Mouse (Mus musculus) mature B cell (primary cell): ENCODE data around the gene Slc4a3.

Source experiments
- in situ Hi-C: fragments of 300-500 bp; cut with MboI; formaldehyde crosslinking; loops from 2 replicates; pipeline ENCODE4 v1.14.3; 2019

The Slc4a3 gene

DNA sequence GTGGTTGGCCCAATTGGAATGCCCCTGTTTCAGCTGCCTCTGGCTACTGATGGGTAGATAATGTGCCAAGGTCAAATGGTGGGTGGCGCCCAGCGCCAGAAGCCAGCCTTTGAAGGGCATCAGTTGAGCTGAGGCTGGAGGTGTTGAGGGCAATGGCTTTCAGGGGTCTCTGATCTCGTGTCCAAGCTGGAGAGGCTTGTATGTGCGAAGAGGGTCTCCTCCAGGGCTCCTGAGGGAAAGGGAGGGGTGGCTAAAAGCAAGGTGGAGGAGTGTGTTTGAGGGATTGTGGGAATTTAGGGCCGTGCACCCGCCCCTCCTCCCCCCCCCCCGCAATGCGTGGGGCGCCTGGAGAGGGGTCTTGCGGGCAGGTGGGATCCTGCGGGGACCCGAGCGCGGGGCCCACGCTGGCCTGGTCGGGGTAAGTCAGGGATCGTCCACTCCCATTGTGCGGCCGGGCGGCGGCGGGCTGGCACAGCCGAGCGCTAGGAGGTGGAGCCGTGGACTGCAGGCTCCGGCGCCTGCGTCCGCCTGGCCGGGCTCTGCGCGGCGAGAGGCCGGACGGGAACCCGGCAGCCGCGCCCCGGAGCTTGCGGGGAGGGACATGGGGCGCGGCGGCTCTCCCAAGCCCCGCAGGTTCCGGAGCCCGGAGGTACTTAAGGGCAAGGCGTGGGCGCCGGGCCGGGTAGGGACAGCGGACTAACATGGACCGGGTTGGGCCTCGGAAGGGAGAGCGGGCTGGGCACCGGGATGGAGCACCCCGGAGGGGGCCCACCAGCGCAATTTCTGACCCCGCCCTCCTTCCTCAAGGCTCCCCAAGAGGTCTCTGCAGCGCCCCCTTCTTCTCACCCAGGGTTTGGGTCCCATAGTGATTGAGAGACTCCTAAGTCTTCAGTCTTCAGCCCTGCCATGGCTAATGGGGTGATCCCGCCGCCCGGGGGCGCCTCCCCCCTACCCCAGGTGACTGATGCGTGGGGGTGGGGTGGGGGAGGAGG, at the start of gene Slc4a3:
Slc4a3 (plus strand) TSS at position 302 of the 992 bp plus-strand sequence.
- in situ Hi-C loops = no loop called here

DNA sequence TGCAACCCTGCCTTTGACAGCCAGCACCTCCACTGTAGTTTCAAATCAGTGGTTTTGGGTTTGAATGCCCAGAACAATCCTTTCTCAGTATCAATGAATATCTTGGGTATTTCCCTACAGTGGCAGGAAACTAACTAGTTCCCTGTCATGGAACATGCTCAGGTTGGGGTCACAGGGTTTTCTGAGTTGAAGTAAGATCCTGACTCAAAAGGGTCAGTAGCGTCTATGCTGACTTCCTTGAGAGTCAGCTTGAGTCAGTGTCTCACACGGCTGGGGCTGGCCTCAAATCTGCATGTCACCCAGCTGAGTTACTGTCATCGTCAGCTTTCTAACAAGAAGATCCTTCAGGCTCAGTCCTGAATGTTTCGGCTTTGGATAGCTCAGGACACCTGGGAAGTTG, 47.2 kb upstream of the Slc4a3 start:
- in situ Hi-C loops = no loop called here

DNA sequence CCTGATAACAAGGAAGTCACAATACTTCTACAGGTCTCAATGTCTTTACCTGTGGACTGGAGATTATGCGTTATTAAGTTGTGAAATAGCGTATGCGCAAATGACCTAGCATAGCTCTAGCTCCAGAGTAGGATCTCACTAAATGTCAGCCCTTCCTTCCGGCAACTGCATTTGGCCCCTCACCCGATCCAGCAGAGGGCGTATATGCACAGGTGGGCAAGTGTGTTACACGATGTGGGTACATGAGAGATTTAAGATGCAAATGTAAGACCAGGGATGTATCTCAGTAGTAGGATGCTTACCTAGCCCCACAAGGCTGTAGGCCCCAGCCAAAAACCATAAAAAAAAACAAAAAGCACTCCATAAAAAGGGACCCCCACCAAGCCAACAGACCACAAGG, 46.6 kb upstream of the Slc4a3 start:
- in situ Hi-C loops = no loop called here

DNA sequence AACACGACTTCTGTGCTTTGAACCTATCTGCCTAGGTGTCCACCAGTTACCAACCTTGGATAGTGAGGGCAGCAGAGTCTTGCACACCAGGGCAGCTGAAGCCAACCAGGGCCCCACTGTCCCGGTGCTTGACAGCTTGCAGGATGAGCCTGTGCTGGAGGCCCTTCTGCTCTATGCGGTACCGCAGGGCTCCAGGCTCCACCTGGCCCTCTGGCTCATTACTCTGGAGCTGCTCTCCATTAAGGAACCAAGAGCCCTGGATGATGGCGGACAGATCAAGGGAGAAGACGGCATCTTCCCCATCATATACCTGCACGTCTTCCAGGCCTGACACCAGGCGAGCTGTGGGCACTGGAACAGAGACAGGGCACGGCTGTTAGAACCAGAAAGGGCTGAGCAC, 44.2 kb upstream of the Slc4a3 start:
- in situ Hi-C loops = no loop called here

DNA sequence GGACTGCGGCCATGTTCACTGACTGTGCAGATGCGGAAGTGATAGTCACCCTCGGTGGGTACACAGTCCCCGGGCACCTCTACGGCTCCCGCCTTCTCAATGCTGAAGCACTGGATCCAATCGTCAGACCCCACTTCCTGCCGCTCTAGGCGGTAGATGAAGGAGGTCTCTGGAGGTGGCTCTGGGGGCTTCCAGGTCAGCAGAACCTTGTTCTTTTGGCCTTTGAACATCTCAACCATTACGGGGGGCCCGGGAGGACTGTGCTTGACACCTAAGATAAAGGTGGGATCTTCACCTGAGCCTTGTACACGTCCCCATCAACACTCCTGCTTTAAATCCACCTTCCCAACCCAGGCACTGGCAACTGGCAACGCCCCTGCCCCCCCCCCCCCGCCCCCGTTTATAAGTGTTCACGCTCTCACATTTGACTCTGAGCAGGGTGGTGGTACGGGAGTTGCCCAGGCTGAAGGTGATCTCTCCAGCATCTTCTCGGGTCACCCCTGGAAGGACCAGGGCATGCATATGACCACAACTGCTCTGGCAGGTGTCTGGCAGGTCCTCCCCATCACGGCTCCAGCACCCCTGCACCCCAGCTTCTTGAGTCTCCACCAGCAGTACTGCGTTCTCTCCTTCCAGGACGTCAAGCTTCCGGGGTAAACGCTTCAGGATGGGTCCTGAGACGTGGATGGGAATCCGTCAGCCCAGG, 43.0 kb upstream of the Slc4a3 start:
- in situ Hi-C loops = no loop called here

DNA sequence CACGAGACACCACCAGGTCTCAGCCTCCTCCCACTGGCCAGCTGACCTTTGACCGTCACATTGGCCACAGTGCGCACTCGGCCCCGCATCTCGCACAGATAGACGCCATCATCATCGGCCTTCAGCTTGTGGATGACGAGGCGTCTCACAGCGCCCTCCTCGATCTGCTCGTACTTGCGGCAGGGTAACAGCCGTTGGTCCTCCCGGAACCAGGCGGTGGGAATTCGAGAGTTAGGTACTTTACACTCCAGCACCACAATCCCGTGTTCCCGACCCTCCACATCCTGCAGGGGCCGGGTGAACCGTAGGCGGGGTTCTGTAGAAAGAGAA, 42.5 kb upstream of the Slc4a3 start:
- in situ Hi-C loops = no loop called here

DNA sequence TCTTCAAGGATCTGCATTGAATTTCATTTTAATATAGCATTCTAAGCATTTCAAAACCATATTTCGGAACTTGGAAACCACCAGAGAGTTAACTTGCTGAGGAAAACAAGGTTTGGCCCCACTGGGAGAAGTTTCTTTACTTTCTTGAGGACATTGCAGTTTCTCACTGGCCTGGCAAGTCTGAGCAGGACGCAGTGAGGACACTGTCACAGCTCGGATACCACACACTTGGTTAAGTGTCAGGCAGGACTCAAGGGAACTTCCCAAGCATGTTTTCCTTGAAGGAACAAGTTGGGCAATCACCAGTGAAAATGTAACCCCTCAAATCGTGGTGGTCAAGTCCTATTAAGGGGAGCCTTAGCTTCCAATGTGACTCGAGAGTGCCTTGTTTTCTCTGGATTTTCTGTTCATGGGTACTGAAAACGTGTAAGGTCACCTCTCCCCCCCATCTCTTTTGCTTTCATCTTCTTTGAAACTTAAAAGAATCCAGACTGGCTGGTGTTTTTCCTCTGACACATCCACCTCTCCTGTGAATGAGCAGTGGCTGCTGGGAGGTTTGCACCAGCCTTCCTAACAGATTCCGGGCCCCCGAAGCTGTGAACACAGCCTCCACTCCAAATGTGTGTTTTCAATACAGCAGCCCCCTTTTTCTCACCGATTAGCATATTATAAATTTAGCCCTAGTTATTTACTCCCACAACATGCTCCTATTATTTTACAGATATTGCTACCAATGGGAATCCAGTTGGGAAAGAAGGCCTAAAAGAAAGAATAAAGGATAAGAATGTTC, 41.6 kb upstream of the Slc4a3 start:
- in situ Hi-C loops = no loop called here

DNA sequence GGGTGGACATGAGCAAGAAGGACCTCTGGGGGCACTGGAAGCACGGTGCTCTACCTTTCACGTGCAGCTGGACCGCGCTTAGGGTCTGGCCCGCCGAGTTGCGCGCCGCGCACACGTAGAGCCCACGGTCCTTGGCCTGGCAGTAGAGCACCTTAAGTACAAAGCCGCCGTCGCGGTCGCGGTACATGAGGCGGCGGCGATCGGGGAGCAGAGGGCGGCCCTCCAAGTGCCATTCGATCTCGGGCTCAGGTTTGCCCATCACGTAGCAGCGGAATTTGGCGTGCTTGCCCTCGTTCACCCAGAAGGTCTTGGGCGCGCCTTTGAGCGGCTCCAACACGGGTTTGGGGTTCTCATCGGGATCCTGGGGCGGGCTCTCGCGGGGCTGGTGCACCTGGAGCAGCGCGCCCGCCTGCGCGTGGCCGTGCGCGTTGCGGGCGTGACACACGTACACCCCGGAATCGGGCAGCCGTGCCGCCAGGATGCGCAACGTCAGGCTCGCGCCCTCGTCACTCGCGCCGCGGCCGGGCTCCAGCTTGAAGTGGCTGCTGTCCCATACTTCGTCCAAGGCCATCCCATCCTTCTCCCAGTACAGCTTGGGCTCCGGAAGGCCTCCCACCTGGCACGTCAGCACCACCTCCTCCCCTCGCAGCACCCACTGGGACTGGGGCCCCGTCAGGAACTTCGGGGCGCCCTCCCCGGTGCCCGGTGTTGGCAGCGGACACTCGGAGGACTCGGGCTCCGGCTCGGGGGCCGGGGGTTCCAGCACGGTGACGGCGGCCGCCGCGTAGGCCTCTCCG, 40.7 kb upstream of the Slc4a3 start:
- in situ Hi-C loops = no loop called here

DNA sequence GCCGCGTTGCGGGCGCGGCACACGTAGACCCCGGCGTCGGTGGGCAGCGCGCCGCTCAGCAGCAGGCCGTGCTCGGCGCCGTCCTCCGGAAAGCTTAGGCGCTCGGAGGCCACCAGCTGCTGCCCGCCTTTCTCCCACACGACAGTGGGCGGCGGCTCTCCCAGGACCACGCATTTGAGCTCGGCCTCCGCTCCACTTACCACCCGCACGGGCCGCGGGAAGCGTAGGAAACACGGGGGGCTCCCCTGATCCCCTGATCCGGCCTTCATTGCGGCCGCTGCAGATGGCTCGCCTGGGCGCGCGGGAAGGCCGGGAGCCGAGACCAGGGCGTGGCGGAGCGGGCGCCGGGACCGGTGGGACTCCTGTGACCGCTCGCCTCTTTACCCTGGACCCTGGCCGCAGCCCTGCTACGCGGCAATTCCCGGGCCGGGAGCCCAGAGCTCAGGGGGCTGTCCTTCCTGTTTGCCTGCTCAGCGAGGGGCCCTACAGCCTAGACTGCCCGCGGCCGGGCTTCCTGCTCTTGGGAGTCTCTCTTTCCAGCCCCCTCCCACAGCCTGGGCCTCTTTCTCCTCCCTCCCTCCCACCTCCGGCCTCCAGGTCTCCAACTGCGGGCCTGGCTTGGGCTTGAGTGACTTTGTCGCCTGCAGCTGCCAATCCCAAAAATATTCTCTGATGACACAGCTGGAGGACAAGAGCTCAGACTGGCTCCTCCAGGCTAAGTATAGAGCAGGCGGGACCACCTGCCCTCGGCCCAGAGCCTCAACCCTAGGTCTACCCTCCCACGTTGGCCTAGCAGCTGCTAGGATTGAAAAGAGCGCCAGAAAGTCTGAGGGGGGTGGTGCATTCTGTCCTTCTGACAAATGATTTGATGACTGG, 39.9 kb upstream of the Slc4a3 start, which contains the start of gene Obsl1:
Obsl1 (minus strand) TSS at position 497 of the 876 bp plus-strand sequence.
- in situ Hi-C loops = no loop called here

DNA sequence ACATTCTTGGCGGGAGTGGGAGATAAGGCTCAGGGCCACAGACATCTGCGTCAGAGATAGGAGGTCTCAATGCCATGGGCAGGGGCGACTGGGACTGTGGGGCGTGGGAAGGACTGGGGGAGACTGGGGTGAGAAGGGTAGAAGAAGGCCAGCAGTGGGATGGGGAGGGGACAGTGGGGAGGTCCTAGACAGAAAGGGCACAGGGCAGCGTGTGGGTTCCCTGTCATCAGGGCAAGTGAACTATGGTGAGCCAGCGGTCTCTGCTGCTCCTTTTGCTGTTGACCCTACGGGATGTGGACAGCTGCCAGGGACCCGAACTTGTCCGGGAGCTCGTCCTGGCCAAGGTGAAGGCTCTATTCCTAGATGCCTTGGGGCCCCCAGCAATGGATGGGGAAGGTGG, 39.1 kb upstream of the Slc4a3 start, which contains the start of gene Inha:
Inha (plus strand) TSS at position 72 of the 400 bp plus-strand sequence.
- in situ Hi-C loops = no loop called here

DNA sequence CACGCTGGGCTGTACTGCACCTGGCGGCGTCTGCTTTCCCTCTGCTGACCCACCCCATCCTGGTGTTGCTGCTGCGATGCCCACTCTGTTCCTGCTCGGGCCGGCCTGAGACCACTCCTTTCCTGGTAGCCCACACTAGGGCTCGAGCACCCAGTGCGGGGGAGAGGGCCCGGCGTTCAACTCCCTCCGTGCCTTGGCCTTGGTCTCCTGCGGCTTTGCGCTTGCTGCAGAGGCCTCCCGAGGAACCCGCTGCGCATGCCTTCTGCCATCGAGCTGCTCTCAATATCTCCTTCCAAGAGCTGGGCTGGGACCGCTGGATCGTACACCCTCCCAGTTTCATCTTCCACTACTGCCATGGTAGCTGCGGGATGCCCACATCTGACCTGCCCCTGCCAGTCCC, 36.5 kb upstream of the Slc4a3 start:
- in situ Hi-C loops = no loop called here

DNA sequence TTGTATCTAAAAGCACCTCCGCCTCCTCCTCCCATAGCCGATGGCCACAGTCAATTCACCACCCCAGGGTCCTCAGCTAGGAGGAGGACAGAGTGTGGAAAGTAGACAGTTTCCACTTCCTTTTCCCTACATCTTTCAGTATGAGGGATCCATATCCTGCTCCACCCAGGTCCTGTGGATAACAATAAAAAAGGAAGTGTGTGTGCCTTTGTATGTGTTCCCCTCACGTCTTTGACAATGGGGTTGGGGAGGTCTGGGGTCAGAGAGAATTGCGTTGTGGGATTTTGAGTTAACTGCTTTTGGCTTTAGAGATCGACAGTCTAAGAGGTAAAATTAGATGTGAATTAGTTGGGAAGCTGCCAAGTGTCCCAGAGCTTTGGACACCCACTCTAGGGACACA, 35.9 kb upstream of the Slc4a3 start:
- in situ Hi-C loops = no loop called here

DNA sequence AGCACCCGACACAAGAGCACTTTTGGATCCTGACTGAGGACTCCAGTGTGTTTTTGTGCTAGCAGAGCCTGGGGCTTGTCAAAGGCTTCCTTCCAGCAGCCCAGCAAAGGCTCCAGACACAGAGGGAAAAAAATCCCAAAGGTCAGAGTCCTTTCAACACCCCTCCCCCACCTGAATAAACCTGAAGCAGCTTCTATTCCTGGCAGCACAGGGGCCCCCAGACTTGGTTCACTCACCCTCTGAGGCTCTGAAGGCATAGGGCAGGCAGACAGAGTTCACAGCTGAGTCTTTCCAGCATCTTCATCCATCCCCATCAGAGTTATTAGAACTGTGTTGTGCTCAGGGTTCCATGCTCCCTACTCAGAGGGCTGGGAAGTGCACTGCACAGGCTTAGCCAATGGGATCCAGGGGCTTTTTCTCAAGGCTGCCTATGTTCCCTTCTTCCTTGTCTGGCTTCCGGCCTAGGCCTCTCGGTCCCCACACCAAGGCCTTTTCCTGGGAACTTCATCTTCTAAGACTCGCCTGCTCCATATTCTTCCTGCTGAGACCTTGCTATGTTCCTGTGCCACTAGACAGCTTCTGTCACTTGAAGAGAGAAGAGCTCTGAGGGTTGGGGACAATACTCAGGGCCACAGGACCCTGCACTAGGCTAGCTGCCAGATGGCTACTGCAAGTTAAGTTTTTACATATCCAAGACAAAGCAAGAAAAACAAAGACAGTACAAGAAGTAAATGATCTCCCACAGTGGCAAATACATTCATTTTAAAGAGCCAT, 34.4 kb upstream of the Slc4a3 start:
- in situ Hi-C loops = no loop called here

DNA sequence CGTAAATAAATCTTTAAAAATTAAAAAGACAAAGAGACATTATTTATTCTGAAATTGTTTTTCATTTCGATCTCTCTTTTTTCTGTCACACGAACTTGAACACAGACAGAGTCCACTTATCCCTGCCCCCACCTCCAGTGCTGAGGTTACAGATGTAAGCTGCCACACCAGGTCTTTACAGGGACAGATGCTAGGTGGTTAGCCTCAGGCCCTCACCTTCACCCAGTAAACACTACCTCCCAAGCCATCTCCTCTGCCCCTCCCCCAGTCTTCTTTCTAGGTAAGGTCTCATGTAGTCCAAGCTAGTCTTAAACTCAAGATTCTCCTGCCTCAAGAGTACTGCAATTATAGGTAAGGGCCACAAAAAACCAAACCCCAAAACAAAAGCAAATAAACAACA, 33.5 kb upstream of the Slc4a3 start:
- in situ Hi-C loops = no loop called here

DNA sequence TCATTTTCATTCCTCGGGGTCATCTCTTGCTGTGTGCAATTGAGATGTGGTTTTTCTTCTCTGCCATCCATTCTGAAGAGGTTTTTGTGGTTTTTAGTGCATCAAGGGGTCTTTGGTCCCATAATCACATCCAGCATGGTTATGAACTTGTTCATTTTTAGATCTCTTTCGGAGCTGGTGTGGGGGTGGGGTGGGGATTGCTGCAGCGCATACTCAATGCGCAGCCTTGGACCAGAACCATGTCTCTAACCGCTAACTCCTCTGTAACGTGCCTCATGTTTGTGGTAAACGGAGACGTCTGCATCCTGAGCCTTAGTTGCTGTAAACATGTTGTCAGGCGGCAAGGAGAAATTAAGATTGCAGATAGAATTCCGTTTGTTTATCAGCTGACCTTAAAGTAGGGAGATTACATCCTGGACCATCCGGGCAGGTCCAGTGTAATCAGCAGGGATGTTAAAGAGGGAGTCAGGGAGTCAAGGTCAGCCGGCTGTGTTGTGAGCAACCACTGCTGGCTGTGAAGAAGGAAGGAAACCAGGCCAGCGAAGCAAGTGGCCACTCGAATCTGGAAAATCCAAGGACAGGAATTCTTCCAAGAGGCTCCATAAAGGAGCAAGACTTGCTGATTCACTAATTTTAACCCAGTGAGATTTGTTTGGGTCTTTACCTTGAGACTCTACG, 29.2 kb upstream of the Slc4a3 start:
- in situ Hi-C loops = no loop called here

DNA sequence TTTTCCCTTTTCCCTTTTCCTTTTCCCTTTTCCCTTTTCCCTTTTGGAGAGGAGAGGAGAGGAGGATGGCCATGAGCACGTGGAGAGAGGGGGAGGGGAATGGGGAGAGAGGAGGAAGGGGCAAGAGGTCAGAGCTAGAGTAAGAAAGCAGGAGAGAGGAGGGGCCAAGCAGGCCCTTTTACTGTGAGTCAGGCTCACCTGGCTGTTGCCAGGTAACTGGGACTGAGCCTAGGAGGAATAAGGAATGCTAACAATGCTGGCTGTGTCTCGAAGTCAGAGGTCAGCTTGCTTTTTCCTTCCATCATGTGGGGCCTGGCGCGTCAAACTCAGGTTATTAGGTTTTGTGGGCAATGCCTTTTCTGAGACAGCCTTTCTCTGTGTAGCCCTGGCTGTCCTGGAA, 28.1 kb upstream of the Slc4a3 start:
- in situ Hi-C loops = no loop called here

DNA sequence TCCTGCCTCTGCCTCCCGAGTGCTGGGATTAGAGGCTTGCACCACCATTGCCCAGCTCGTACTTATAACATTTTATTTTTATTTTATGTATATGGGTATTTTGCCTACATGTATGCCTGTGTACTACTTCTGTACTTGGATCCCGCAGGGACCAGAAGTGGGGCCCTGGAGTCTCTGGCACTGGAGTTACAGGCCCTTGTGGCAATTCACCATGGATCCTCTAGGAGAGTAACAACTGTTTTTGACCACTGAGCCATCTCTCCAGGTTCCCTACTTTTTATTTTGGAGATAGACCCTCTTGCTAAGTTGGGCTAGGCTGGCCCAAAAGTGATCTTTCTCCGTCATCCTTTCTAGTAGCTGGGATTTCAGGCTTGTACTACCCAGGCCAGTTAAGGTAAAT, 27.6 kb upstream of the Slc4a3 start:
- in situ Hi-C loops = no loop called here

DNA sequence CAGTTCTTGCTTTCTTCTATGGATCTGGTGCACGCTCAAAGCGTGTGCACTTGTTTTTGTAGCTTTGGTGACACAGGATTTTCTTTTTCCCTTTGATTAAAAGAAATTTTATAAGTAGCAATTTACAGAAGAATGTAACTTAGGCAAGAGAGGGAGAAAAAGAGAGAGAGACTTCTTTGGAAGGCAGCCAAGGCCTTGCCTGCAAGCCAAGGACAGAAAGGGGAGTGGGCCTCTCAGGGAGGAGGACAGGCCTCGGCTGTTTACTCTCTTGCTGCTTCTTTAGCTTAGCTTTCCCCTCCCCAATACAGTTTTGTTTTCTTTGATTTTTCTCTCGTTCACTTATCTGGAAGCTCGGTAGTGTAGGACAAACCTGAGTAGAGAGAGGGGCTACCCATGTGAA, 26.5 kb upstream of the Slc4a3 start:
- in situ Hi-C loops = no loop called here
